In genomic region chr6:90703782-90704181, GRCm38 (mm10) we compare ENCODE assay signal across 10 mouse cellular contexts.
A peak's percentile ranks its signal among the peaks of the same experiment; 100 is the strongest.
DNase-seq lines count a peak whose midpoint lies in the region; ATAC-seq and TF ChIP-seq lines count a peak whose summit lies in the region.
"Had no signal": no experiment of that assay in that cellular context is flagged by ENCODE, and none has a peak within 500 bp of the region (broad histone marks: within the 10 kb centered on the region; RNA-seq: fewer than 3 reads in every experiment).

No protein-coding gene starts in this region.

- H3K27ac ChIP-seq in kidney, embryonic 15.5 days = peak overlapping the region; percentile 76
- peak overlapping the region; percentile 69 for H3K27ac ChIP-seq in forebrain, embryonic 13.5 days
- H3K27ac ChIP-seq in limb, embryonic 14.5 days (replicated peaks; ENCODE audit: low read depth, low read length) = peak overlapping the region; percentile 74

- H3K27me3 ChIP-seq in kidney, embryonic 15.5 days = no peaks in the 10 kb centered on the region
- H3K27me3 ChIP-seq in forebrain, embryonic 13.5 days = no peaks in the 10 kb centered on the region
- H3K27me3 ChIP-seq in limb, embryonic 14.5 days (ENCODE audit: control insufficient read depth, insufficient read depth, low read length) = no peaks in the 10 kb centered on the region
- H3K27me3 ChIP-seq in myocyte (ENCODE audit: control insufficient read depth, insufficient read depth, insufficient read length) = no peaks in the 10 kb centered on the region
- H3K27me3 ChIP-seq: Patski had no signal

- DNase-seq in kidney, adult 18-20 months = no peak
- DNase-seq in limb, embryonic 14.5 days (ENCODE audit: low spot score) = no peak
- DNase-seq in urinary bladder, postnatal 10 days (ENCODE audit: low spot score) = no peak
- no peak for DNase-seq in layer of hippocampus, postnatal 10 days (ENCODE audit: low spot score in 2 of 2)
- no peak for DNase-seq in Muller cell, postnatal 12 days (ENCODE audit: inconsistent ontology term)

- H3ac ChIP-seq in myocyte (ENCODE audit: control insufficient read depth, insufficient read length) = no peak overlapping the region

- H3K9ac ChIP-seq in kidney, embryonic 15.5 days = no peak overlapping the region
- no peak overlapping the region for H3K9ac ChIP-seq in forebrain, embryonic 13.5 days
- no peak overlapping the region for H3K9ac ChIP-seq in limb, embryonic 14.5 days (ENCODE audit: low read depth, low read length, severe bottlenecking)

- no peaks in the 10 kb centered on the region for H3K9me3 ChIP-seq in kidney, embryonic 15.5 days (replicated peaks)
- no peaks in the 10 kb centered on the region for H3K9me3 ChIP-seq in forebrain, embryonic 13.5 days (replicated peaks)
- H3K9me3 ChIP-seq in limb, embryonic 14.5 days (ENCODE audit: control insufficient read depth, low read length) = no peaks in the 10 kb centered on the region

- H3K36me3 ChIP-seq in kidney, embryonic 15.5 days = no peaks in the 10 kb centered on the region
- no peaks in the 10 kb centered on the region for H3K36me3 ChIP-seq in forebrain, embryonic 13.5 days (ENCODE audit: poor library complexity, severe bottlenecking)
- no peaks in the 10 kb centered on the region for H3K36me3 ChIP-seq in limb, embryonic 14.5 days (ENCODE audit: control insufficient read depth, insufficient read depth, low read length)
- H3K36me3 ChIP-seq in myocyte (ENCODE audit: control insufficient read depth, insufficient read depth) = no peaks in the 10 kb centered on the region

- peaks cover 66% of the 10 kb centered on the region for H3K4me1 ChIP-seq in kidney, embryonic 15.5 days
- peaks cover 47% of the 10 kb centered on the region for H3K4me1 ChIP-seq in forebrain, embryonic 13.5 days
- peaks cover 83% of the 10 kb centered on the region for H3K4me1 ChIP-seq in limb, embryonic 14.5 days (ENCODE audit: control insufficient read depth, insufficient read depth, low read length)

- ATAC-seq in kidney, embryonic 15.5 days (replicated peaks; ENCODE audit: low FRiP score) = no peak
- ATAC-seq in forebrain, embryonic 13.5 days = no peak
- no peak for ATAC-seq in limb, embryonic 14.5 days (ENCODE audit: low FRiP score, low read depth)
- ATAC-seq: Patski had no signal

- H3K4me2 ChIP-seq in kidney, embryonic 15.5 days = no peak overlapping the region
- no peak overlapping the region for H3K4me2 ChIP-seq in forebrain, embryonic 13.5 days
- H3K4me2 ChIP-seq in limb, embryonic 14.5 days (replicated peaks; ENCODE audit: low read depth, low read length, severe bottlenecking) = 0 out of 2 replicates have a peak overlapping the region, but pooled peaks have one; percentile 17
- peak overlapping the region; percentile 55 for H3K4me2 ChIP-seq in myocyte (ENCODE audit: low read depth)

- WGBS in kidney, embryonic 15.5 days = 37% methylated on average over 2 of the region's 2 CpGs
- WGBS in forebrain, embryonic 13.5 days = 64% methylated on average over 2 of the region's 2 CpGs
- 80% methylated on average over 2 of the region's 2 CpGs for WGBS in limb, embryonic 14.5 days

- no peak for TF ChIP-seq POLR2A in limb, embryonic 14.5 days (IDR thresholded peaks at IDR 0.05; ENCODE audit: borderline replicate concordance, extremely low read depth, insufficient read depth, insufficient read length)
- no peak for TF ChIP-seq POLR2A in myocyte (IDR thresholded peaks at IDR 0.05; ENCODE audit: insufficient read length, low read depth)

- peaks cover 79% of the 10 kb centered on the region for H3K79me2 ChIP-seq in myocyte (ENCODE audit: control insufficient read depth, insufficient read depth)

- H3K4me3 ChIP-seq in kidney, embryonic 15.5 days (replicated peaks) = no peak overlapping the region
- H3K4me3 ChIP-seq in forebrain, embryonic 13.5 days = no peak overlapping the region
- no peak overlapping the region for H3K4me3 ChIP-seq in limb, embryonic 14.5 days (replicated peaks; ENCODE audit: low read length)
- no peak overlapping the region for H3K4me3 ChIP-seq in myocyte
- H3K4me3 ChIP-seq: erythroblast, embryonic 14.5 days had no signal

TF ChIP-seq in myocyte, 11 proteins besides CTCF, POLR2A, EP300 and RAD21:
- TF ChIP-seq CEBPB (IDR thresholded peaks at IDR 0.05; ENCODE audit: insufficient read depth, poor library complexity, severe bottlenecking) (no peak), MYOD1 (IDR thresholded peaks at IDR 0.05; ENCODE audit: control insufficient read depth in 1 of 3, insufficient read length in 2 of 3, low read depth in 2 of 3) (no peak), SRF (IDR thresholded peaks at IDR 0.05; ENCODE audit: control insufficient read depth, insufficient read length, low read depth) (no peak), TCF3 (IDR thresholded peaks at IDR 0.05; ENCODE audit: insufficient read length, low read depth) (no peak), MAX (IDR thresholded peaks at IDR 0.05; ENCODE audit: low read depth) (no peak), TCF12 (IDR thresholded peaks at IDR 0.05; ENCODE audit: insufficient read depth, poor library complexity, severe bottlenecking) (no peak), REST (IDR thresholded peaks at IDR 0.05; ENCODE audit: insufficient read depth, insufficient read length) (no peak), E2F4 (IDR thresholded peaks at IDR 0.05; ENCODE audit: insufficient read depth) (no peak), USF1 (IDR thresholded peaks at IDR 0.05; ENCODE audit: low read depth) (no peak)

Comparison
In these comparisons a context has a peak if more than half of its experiments do, and no peak if none do; other contexts are left out.
1. H3K4me2 ChIP-seq: peak in limb, embryonic 14.5 days (single experiment) and myocyte (single experiment); none in kidney, embryonic 15.5 days (single experiment) and forebrain, embryonic 13.5 days (single experiment).
2. Peak in every context shown above with its lines, with median percentiles within 50 percentile points of each other: H3K27ac ChIP-seq.